Mouse (Mus musculus): Measurements from ENCODE around the gene Dnajb12. TPM values are rescaled to one million over a fixed set of nuclear protein-coding genes. Genes with fewer than 3 reads are reported as not detected.

The Dnajb12 gene
- polyA plus RNA-seq, 1 experiment from 2014 or later, result 29.8 TPM

DNA sequence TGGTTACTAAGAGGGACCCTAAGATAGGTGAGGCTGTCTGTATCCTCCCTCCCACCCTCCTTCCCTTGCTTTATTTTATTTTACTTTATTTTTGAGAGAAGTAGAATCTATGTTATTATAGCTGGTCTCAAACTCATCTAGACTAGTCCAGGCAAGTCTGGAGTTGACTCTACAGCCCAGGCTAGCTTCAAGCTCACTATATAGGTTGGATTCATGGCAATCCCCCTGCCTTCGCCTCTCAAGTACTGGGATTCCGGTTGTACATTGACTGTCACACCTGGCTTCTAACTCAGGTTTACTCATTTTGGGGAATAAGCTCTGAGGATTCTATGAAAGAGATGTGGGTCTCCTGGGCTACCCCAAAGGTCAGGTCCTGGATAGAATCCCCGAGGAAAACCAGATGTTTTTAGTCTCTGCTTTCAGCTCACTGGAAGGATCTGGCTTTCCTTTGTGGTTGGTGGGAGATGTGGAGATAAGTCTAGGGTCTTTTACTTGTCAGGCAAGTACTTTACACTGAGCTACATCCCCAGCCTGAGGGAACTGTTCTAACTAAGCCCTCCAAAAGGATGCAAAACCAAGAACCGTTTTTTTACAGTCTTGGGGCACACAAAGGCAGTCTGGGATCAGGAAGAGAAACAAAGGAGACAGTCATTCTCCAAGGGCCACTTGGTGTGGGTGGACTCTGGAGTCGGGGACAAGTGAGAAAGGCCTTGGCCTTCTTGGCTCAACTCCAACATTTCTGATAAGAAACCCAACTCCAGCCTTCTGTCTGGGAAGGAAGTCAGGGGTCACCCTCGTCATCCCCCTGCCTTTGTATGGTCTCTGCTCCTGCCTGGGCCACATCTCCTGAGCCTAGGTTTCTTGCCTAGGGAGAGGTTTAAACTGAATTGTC, 69.3 kb downstream of the Dnajb12 start:
- H3K9me3 ChIP-seq (ENCODE audit: control insufficient read depth, low read depth, low read length), result no peaks in the 10 kb centered on the region
- ATAC-seq (ENCODE audit: insufficient number of reproducible peaks, insufficient read depth, low FRiP score, low read depth), result no peak
- peak overlapping the region; percentile 53; the same call in 1 of the 2 replicates for H3K27ac ChIP-seq (ENCODE audit: low read length)
- no peak overlapping the region for H3K9ac ChIP-seq (replicated peaks; ENCODE audit: low read depth, low read length)
- H3K4me2 ChIP-seq (replicated peaks; ENCODE audit: low read depth, low read length), result 0 out of 2 replicates have a peak overlapping the region, but pooled peaks have one; percentile 91
- H3K36me3 ChIP-seq (ENCODE audit: control insufficient read depth, insufficient read depth, low read length), result no peaks in the 10 kb centered on the region
- no peak overlapping the region for H3K4me3 ChIP-seq (ENCODE audit: low read depth, low read length)
- peaks cover 22% of the 10 kb centered on the region for H3K4me1 ChIP-seq (ENCODE audit: control insufficient read depth, insufficient read depth, low read length)
- 43% methylated on average over 6 of the region's 6 CpGs for WGBS
- no peaks in the 10 kb centered on the region for H3K27me3 ChIP-seq (ENCODE audit: control insufficient read depth, insufficient read depth, low read length)

Other genes starting within 250 kb of the Dnajb12 start
- 73.6 and 74.5 TPM in 2 replicates for gene Micu1, start 177.1 kb upstream of the Dnajb12 start, polyA plus RNA-seq (2014; fragmentation: Nextera tagmentation; extraction: Ambion mirVana)
- 2.5 and 3.0 TPM in 2 replicates for gene Ddit4, start 72.3 kb downstream of the Dnajb12 start, polyA plus RNA-seq (2014; fragmentation: Nextera tagmentation; extraction: Ambion mirVana)
- gene Ascc1, start 123.2 kb downstream of the Dnajb12 start, polyA plus RNA-seq (2014; fragmentation: Nextera tagmentation; extraction: Ambion mirVana), result 44.0 and 46.6 TPM in 2 replicates
- 116 and 118 TPM in 2 replicates for gene Anapc16, start 123.6 kb downstream of the Dnajb12 start, polyA plus RNA-seq (2014; fragmentation: Nextera tagmentation; extraction: Ambion mirVana)
- 3.8 and 5.7 TPM in 2 replicates for gene Spock2, start 226.7 kb downstream of the Dnajb12 start, polyA plus RNA-seq (2014; fragmentation: Nextera tagmentation; extraction: Ambion mirVana)

All from stomach, embryonic 14.5 days (tissue).